Mouse (Mus musculus): ENCODE results near the gene BC048562. TPM values are rescaled to one million over a fixed set of nuclear protein-coding genes. Genes with fewer than 3 reads are reported as not detected.

Gene BC048562
- polyA plus RNA-seq, 1 experiment from 2014 or later, result not detected

- no peak for ATAC-seq (ENCODE audit: low FRiP score)
- H3K27me3 ChIP-seq, result no peaks in the 10 kb centered on the region
Observed at GRCm38 (mm10) chr9:108484021-108484420, 47.7 kb downstream of the BC048562 start.

GRCm38 (mm10) chr9:108485301-108485875, 49.1 kb downstream of the BC048562 start:
- 94% methylated on average over 19 of the region's 19 CpGs for WGBS
- H3K27ac ChIP-seq, result no peak overlapping the region
- H3K4me3 ChIP-seq, result no peak overlapping the region
- no peak for ATAC-seq (ENCODE audit: low FRiP score)
- no peaks in the 10 kb centered on the region for H3K27me3 ChIP-seq
- H3K4me2 ChIP-seq, result no peak overlapping the region
- no peaks in the 10 kb centered on the region for H3K9me3 ChIP-seq
- H3K9ac ChIP-seq, result no peak overlapping the region
- peaks cover 19% of the 10 kb centered on the region for H3K36me3 ChIP-seq
- peaks cover 11% of the 10 kb centered on the region for H3K4me1 ChIP-seq (replicated peaks)

More at GRCm38 (mm10) chr9:108484021-108484420, 47.7 kb downstream of the BC048562 start:
- Histone ChIP-seq H3K4me2 (no peak overlapping the region), H3K27ac (no peak overlapping the region), H3K4me1 (replicated peaks) (peaks cover 17% of the 10 kb centered on the region), H3K9me3 (no peaks in the 10 kb centered on the region), H3K4me3 (no peak overlapping the region), H3K9ac (no peak overlapping the region), H3K36me3 (peaks cover 19% of the 10 kb centered on the region)
- WGBS, result 97% methylated on average over 15 of the region's 15 CpGs

GRCm38 (mm10) chr9:108486973-108487530, 50.8 kb downstream of the BC048562 start:
- no peaks in the 10 kb centered on the region for H3K9me3 ChIP-seq
- no peak overlapping the region for H3K4me2 ChIP-seq
- H3K36me3 ChIP-seq, result peaks cover 20% of the 10 kb centered on the region
- no peaks in the 10 kb centered on the region for H3K27me3 ChIP-seq
- H3K4me1 ChIP-seq (replicated peaks), result peaks cover 18% of the 10 kb centered on the region
- no peak for ATAC-seq (ENCODE audit: low FRiP score)
- WGBS, result 95% methylated on average over 8 of the region's 8 CpGs
- H3K9ac ChIP-seq, result 0 out of 2 replicates have a peak overlapping the region, but pooled peaks have one; percentile 11
- no peak overlapping the region for H3K4me3 ChIP-seq
- no peak overlapping the region for H3K27ac ChIP-seq

GRCm38 (mm10) chr9:108488403-108488802, 52.1 kb downstream of the BC048562 start:
- Histone ChIP-seq H3K4me3 (no peak overlapping the region), H3K9ac (no peak overlapping the region), H3K4me1 (replicated peaks) (peaks cover 26% of the 10 kb centered on the region), H3K4me2 (no peak overlapping the region), H3K27ac (no peak overlapping the region), H3K9me3 (no peaks in the 10 kb centered on the region), H3K36me3 (peaks cover 34% of the 10 kb centered on the region), H3K27me3 (no peaks in the 10 kb centered on the region)
- ATAC-seq (ENCODE audit: low FRiP score), result no peak
- WGBS, result 98% methylated on average over 17 of the region's 17 CpGs

GRCm38 (mm10) chr9:108489215-108489614, 52.9 kb downstream of the BC048562 start:
- Histone ChIP-seq H3K27me3 (no peaks in the 10 kb centered on the region), H3K36me3 (peaks cover 42% of the 10 kb centered on the region), H3K9ac (0 out of 2 replicates have a peak overlapping the region, but pooled peaks have one; percentile 95), H3K9me3 (no peaks in the 10 kb centered on the region), H3K4me2 (no peak overlapping the region), H3K4me1 (replicated peaks) (peaks cover 26% of the 10 kb centered on the region), H3K4me3 (peak overlapping the region; percentile 99; the same call in 1 of the 2 replicates), H3K27ac (peak overlapping the region; percentile 97)
- 98% methylated on average over 20 of the region's 20 CpGs for WGBS
- ATAC-seq (ENCODE audit: low FRiP score), result no peak

GRCm38 (mm10) chr9:108489702-108490558, 53.6 kb downstream of the BC048562 start:
- H3K4me2 ChIP-seq, result peak overlapping the region; percentile 96
- no peaks in the 10 kb centered on the region for H3K27me3 ChIP-seq
- 67% methylated on average over 26 of the region's 26 CpGs for WGBS
- peaks cover 26% of the 10 kb centered on the region for H3K4me1 ChIP-seq (replicated peaks)
- H3K9me3 ChIP-seq, result no peaks in the 10 kb centered on the region
- H3K4me3 ChIP-seq, result peak overlapping the region; percentile 99
- H3K36me3 ChIP-seq, result peaks cover 49% of the 10 kb centered on the region
- H3K27ac ChIP-seq, result peak overlapping the region; percentile 97
- H3K9ac ChIP-seq, result peak overlapping the region; percentile 95
- ATAC-seq (ENCODE audit: low FRiP score), result peak; percentile 1; the same call in 1 of the 2 replicates

- no peaks in the 10 kb centered on the region for H3K27me3 ChIP-seq
- no peaks in the 10 kb centered on the region for H3K9me3 ChIP-seq
- WGBS, result under 1% methylated on average over 68 of the region's 69 CpGs
- H3K36me3 ChIP-seq, result peaks cover 57% of the 10 kb centered on the region
- H3K4me3 ChIP-seq, result peak within 1 kb of the TSS; percentile 99
- H3K27ac ChIP-seq, result peak within 1 kb of the TSS; percentile 97
- ATAC-seq (ENCODE audit: low FRiP score), result peak; percentile 94
- peak within 1 kb of the TSS; percentile 96 for H3K4me2 ChIP-seq
- peak within 1 kb of the TSS; percentile 95 for H3K9ac ChIP-seq
- peaks cover 26% of the 10 kb centered on the region for H3K4me1 ChIP-seq (replicated peaks)
Observed at GRCm38 (mm10) chr9:108490559-108491285, 54.4 kb downstream of the BC048562 start, which contains the start of gene Usp19. TSS of gene Usp19 (plus strand) at chr9:108490602.

- Histone ChIP-seq H3K27ac (peak overlapping the region; percentile 97), H3K4me3 (peak overlapping the region; percentile 99), H3K9ac (peak overlapping the region; percentile 95), H3K9me3 (no peaks in the 10 kb centered on the region), H3K27me3 (no peaks in the 10 kb centered on the region), H3K4me2 (peak overlapping the region; percentile 96), H3K4me1 (replicated peaks) (peaks cover 26% of the 10 kb centered on the region), H3K36me3 (peaks cover 59% of the 10 kb centered on the region)
- ATAC-seq (ENCODE audit: low FRiP score), result no peak
- WGBS, result 11% methylated on average over 12 of the region's 12 CpGs
Observed at GRCm38 (mm10) chr9:108491286-108491580, 55.0 kb downstream of the BC048562 start.

- no peaks in the 10 kb centered on the region for H3K27me3 ChIP-seq
- peaks cover 26% of the 10 kb centered on the region for H3K4me1 ChIP-seq (replicated peaks)
- H3K27ac ChIP-seq, result peak overlapping the region; percentile 30
- H3K4me3 ChIP-seq, result peak overlapping the region; percentile 99
- H3K4me2 ChIP-seq, result peak overlapping the region; percentile 96
- peaks cover 60% of the 10 kb centered on the region for H3K36me3 ChIP-seq
- ATAC-seq (ENCODE audit: low FRiP score), result no peak
- 89% methylated on average over 16 of the region's 16 CpGs for WGBS
- peak overlapping the region; percentile 95 for H3K9ac ChIP-seq
- no peaks in the 10 kb centered on the region for H3K9me3 ChIP-seq
Observed at GRCm38 (mm10) chr9:108492043-108492750, 55.9 kb downstream of the BC048562 start.

GRCm38 (mm10) chr9:108493246-108493645, 57.0 kb downstream of the BC048562 start:
- Histone ChIP-seq H3K36me3 (peaks cover 68% of the 10 kb centered on the region), H3K4me3 (no peak overlapping the region), H3K27me3 (no peaks in the 10 kb centered on the region), H3K9ac (no peak overlapping the region), H3K4me2 (no peak overlapping the region), H3K4me1 (replicated peaks) (peaks cover 26% of the 10 kb centered on the region), H3K27ac (no peak overlapping the region), H3K9me3 (no peaks in the 10 kb centered on the region)
- WGBS, result 98% methylated on average over 8 of the region's 8 CpGs
- ATAC-seq (ENCODE audit: low FRiP score), result no peak

- ATAC-seq (ENCODE audit: low FRiP score), result no peak
- Histone ChIP-seq H3K9me3 (no peaks in the 10 kb centered on the region), H3K36me3 (peaks cover 74% of the 10 kb centered on the region), H3K4me2 (no peak overlapping the region), H3K4me1 (replicated peaks) (peaks cover 26% of the 10 kb centered on the region), H3K4me3 (no peak overlapping the region), H3K9ac (no peak overlapping the region), H3K27ac (no peak overlapping the region), H3K27me3 (no peaks in the 10 kb centered on the region)
- WGBS, result 97% methylated on average over 19 of the region's 19 CpGs
Observed at GRCm38 (mm10) chr9:108494146-108494825, 58.0 kb downstream of the BC048562 start.

All from hindbrain, embryonic 13.5 days (tissue).